Mouse (Mus musculus) erythroid progenitor cell, adult 5-6 weeks (primary cell): Measurements from ENCODE around the gene Dnase1l2. TPM values are rescaled to one million over a fixed set of nuclear protein-coding genes. Genes with fewer than 3 reads are reported as not detected.
A peak's percentile ranks its signal among the peaks of the same experiment; 100 is the strongest.

ENCODE experiments used
- ATAC-seq: replicated peaks from 2 replicates; pipeline ENCODE4 v1.8.0; 2016; ENCODE audit warnings: moderate number of reproducible peaks, mild to moderate bottlenecking, moderate TSS enrichment, inconsistent platforms; ENCODE audit not compliant: poor library complexity, low FRiP score, severe bottlenecking
- total RNA-seq, 2 experiments: library from RNA; stranded (forward) in 1 of 2; stranded (reverse) in 1 of 2; fragments of 150-400 nt in 1 of 2; fragments of 186-747, 209-891 nt in 1 of 2; gene quantifications; 2 replicates each; pipeline versions ENCODE4 v1.2.3 to v1.2.4; 2015 to 2017; ENCODE audit warnings: low replicate concordance in 2 of 2

The Dnase1l2 gene
- 4.6 and 9.0 TPM in 2 replicates for total RNA-seq (2015; ENCODE audit: low replicate concordance)
- 1.2 and 4.0 TPM in 2 replicates for total RNA-seq (2017; ENCODE audit: low replicate concordance)

DNA sequence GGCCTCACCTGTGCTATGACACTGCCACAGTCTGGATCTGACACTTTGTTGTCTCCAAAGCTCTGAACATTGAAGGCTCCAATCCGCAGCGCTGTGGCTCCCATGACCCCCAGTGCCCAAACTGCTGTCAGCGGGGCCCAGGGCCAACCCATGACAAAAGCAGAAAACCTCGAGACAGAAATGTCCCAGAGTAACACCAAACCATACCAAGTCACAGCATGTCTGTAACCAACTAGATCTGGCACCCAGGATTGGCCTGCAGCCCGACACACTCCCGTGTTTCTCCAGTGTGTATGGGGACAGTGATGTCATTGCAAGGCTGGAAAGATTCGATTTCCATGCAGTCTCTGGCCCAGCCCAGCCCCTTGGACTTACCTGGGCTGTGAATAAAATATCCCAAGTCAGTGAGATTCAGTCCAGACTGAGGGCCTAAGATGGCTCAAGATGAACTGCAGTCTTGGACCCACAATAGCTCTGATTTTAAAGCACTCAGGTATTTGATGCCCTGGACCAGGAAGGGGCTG is at the start of gene Dnase1l2:
TSS of gene Dnase1l2 (minus strand) at position 474 of the 524 bp plus-strand sequence.
- no peak for ATAC-seq

DNA sequence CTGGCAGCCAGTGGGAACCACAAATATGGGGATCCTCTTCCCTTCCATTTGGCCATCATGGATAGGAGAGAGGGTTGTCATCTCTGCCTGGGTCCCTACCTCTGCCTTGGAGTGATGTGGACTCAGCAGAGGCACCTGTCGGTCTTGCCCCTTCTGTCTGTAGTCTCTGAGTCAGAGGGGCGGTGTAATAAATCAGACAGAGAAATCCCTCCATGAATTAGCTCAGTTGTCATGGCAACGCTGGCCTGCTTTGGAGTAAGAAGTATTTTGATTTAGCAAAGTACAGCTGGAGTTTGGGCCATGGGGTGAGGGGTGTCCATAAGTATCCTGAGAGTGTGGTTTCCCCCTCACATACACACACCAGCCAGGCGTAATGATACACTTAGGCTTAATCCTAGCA is 47.5 kb upstream of the Dnase1l2 start:
- ATAC-seq: no peak

GRCm38 (mm10) chr17:24489265-24490030 is 46.5 kb upstream of the Dnase1l2 start:
- no peak for ATAC-seq

DNA sequence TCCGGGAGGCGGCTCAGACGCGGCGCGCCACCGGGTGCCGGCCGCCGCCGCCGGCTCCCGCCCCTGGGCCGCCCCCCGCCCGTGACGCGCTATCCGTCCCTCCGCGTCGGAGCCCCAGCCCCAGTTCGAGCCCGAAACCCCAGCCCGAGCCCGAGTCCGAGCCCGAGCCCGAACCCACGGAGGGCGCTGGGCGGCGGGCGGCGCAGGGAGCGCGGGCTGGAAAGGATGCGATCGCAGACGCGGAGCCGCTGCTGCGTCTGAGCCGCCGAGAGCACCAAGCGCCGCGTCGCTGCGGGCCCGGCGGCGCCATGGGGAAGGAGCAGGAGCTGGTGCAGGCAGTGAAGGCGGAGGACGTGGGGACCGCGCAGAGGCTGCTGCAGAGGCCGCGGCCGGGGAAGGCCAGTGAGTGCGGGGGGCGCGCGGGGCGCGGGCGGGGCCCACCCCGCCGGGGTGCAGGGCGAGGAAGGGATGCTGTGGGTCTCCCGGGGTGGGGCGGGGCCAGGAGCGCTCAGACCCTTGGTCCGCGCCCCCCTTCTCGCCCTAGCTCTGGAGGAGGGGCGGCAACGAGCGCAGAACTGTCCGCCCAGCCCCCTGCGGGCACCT is 45.9 kb upstream of the Dnase1l2 start:
- no peak for ATAC-seq

DNA sequence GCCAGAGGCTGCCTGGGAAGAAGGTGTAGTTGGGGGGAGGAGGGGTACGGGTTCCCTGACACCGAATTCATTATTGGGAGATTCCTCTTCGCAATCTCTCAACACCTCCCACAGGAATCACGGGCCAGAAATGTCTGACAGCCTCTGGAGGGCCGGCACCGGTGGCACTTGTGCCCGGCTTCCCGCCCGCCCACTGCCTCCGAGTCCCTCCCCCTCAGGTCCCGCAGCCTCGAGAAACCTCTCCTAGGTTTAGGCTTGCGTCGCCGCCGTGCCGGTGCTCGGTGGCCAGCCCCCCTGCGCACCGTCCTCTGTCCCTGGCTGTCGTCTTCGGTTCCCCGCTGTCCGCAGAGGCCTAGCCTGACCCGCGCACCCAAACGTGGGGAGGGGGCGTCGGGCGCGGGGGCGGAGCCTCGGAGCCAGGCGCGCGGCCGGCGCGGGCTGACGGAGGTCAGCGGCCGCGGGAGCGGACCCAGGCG is 45.3 kb upstream of the Dnase1l2 start, which contains the start of gene Caskin1:
TSS of gene Caskin1 (plus strand) at position 416 of the 476 bp plus-strand sequence.
- no peak for ATAC-seq

- no peak for ATAC-seq
Observed at GRCm38 (mm10) chr17:24485090-24485860, 42.4 kb upstream of the Dnase1l2 start.

GRCm38 (mm10) chr17:24483495-24483894 is 40.6 kb upstream of the Dnase1l2 start:
- ATAC-seq: no peak

GRCm38 (mm10) chr17:24481027-24481815 is 38.3 kb upstream of the Dnase1l2 start:
- ATAC-seq: no peak

DNA sequence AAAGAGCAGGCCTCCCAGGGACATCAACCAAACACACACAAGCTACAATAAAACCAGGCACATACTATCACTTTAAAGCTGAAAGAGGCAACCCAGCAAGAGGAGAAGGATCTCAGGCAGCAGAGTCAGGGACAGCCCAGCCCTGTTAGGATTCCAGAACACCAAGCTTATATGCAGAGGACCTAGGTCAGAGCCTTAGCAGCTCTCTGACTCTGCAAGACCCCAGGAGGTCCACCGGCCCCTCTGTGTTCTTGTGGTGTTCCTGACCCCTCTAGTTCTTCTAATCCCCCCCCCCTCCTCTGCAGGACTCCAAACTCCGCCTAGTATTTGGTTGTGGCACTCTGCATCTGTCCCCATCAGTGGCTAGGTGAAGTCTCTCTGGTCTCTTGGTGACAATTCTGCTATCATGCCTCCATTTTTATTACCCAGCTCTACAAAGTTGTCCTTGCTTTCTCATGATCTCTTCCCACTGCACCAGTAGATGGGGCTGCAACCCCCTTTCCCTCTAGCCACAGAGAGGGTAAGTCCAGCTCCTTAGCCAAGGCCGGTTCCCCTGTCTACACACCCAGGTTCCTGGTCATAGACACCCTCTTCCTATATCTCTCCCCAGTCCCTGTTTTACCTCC is 37.4 kb upstream of the Dnase1l2 start:
- no peak for ATAC-seq

- ATAC-seq: no peak
Observed at GRCm38 (mm10) chr17:24479431-24479830, 36.5 kb upstream of the Dnase1l2 start.

DNA sequence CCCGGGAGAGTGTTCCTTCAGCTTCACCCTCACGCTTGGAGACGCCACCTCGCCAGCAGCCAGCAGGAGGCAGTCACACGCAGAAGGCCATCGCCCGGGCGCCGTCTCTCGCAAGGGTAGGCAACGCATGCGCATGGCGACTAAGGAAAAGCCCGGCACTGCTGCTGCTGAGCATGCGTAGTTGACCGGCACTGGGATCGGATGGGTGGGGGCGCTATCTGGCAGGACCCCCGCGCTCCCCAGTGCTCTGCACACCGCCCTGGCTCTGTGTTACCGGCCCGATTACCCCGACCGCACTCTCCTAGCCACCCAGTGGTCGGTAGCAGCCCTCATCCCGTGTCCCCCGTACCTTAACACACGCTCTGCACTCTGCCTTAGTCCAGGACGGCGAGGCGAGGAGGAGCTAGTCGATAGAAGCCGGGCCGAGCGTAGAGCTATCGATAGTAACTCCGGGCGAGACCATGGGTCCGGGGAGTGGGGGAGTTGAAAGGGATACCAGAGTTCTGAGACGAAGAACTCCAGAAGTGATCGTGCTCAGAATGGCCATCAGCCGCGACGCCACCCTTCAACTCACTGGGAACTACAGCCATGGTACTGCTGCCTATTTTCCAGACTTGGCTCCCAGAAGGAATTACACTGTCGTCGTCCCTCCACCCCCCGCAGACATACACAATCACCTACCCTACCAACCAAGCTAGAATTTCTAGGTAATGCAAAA is 35.9 kb upstream of the Dnase1l2 start, which contains the start of gene Mlst8:
TSS of gene Mlst8 (minus strand) at position 416 of the 718 bp plus-strand sequence.
- peak; percentile 91 for ATAC-seq

DNA sequence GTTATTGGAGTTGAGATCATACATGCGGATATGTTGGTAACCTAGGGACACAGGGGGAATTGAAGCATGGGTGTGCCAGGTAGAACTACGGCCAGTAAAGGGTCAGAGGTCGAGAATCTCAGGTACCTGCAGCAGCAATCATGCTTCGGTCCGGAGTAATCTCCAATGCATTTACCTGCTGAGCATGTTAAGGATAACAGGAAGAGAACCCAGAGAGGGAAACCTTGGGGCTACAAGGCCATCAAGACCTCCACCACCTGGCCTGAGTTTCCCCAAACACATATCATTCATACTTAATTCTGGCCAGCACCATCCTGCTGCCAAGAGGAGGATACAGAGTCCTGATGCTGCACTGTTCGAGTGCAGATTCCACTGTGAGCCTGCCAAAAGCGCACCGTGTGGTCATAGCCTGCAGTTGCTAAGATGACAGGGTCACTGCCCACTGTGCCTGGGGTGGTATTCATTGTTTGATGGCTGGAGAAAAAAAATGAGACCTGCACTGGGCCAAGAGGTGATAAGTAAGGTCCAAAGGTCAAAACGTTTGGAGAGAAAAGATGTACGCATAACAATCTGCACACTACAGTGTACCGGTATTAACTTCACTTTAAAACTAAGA is 35.2 kb upstream of the Dnase1l2 start:
- no peak; the same call in 1 of the 2 replicates for ATAC-seq

- ATAC-seq: no peak
Observed at GRCm38 (mm10) chr17:24477053-24477984, 34.4 kb upstream of the Dnase1l2 start.

DNA sequence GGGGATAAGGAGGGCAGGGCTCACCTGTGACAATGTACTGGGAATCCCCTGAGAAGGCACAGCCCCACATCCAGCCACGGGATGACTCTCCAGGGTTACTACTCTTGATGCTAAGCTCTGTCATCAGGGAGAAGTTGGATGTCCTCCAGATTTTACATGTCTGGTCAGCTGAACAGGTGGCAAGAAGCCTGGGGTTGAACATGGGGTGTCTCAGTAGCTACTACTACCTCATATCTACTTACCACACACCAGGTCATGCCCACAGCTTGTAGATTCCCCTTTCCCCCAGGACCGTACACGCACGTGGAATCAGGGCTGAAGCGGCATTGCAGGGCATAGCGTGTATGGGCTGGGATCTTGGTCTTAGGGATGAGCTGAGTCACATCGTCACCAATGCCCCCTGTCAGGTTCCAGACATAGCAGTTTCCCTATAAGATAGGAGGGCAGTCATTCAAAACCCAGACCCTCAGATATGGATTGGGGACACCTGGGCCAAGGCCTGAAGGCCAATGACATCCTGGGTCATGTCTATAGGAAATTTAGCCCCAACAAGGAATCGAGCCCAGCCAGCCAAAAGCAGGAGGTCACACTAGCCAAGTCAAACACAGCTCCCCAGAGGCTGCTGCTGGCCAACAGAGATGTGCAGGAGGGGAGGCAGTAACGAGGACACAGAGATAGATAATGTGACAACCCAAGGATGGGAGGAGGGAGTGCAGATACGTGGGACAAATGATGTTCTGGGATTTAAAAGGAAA is 33.3 kb upstream of the Dnase1l2 start:
- ATAC-seq: no peak

DNA sequence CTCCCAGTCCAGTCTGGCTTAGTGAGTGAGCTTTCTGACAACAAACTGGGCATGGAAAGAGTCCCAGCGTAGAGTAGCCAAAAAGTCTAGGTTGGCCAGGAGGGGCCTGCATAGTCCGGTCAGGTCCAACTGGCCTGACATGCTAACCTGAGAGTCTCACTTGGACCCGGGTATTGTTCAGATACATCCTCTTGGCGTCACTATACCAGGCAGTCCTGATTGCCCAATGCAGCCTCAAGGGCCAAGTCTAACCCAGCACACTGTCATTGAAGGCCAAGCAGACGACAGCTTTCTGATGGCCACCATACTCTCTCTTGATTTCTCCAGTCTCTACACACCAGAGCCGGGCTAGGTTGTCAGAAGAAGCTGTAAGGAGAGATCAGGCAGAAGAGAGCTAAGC is 32.7 kb upstream of the Dnase1l2 start:
- no peak for ATAC-seq

- no peak for ATAC-seq
Observed at GRCm38 (mm10) chr17:24474557-24474956, 31.7 kb upstream of the Dnase1l2 start.
